Mouse (Mus musculus): Measurements from ENCODE around the gene Ccnd1. TPM values are rescaled to one million over a fixed set of nuclear protein-coding genes. Genes with fewer than 3 reads are reported as not detected.

The Ccnd1 gene
- polyA plus RNA-seq (2012; rRNA removed), result 20.6 and 23.7 TPM in 2 replicates

GRCm38 (mm10) chr7:144939344-144940002, at the start of gene Ccnd1:
Gene Ccnd1, minus strand, starts transcription at chr7:144939925.

GRCm38 (mm10) chr7:144914948-144915750, 24.6 kb downstream of the Ccnd1 start, which contains the start of gene LTO1:
Gene LTO1, plus strand, starts transcription at chr7:144915100.

GRCm38 (mm10) chr7:144896294-144897218, 43.2 kb downstream of the Ccnd1 start, which contains the start of gene Fgf15:
Gene Fgf15, plus strand, starts transcription at chr7:144896531.

Other genes with a start within 250 kb of the Ccnd1 start
- 6.5 and 8.3 TPM in 2 replicates for gene Ano1, start 188.0 kb downstream of the Ccnd1 start, polyA plus RNA-seq (2012; rRNA removed)
- gene Fgf3, start 101.8 kb downstream of the Ccnd1 start, polyA plus RNA-seq (2012; rRNA removed), result 1.6 and 4.9 TPM in 2 replicates
- gene Fgf4, start 92.6 kb downstream of the Ccnd1 start, polyA plus RNA-seq (2012; rRNA removed), result not detected in 2 replicates
- gene Fgf15, start 43.4 kb downstream of the Ccnd1 start, polyA plus RNA-seq (2012; rRNA removed), result 3.2 and 6.5 TPM in 2 replicates
- gene LTO1, start 24.8 kb downstream of the Ccnd1 start, polyA plus RNA-seq (2012; rRNA removed), result 50.6 and 55.9 TPM in 2 replicates